Mouse (Mus musculus): ENCODE measurements around the gene Gm10681. TPM values are rescaled to one million over a fixed set of nuclear protein-coding genes. Genes with fewer than 3 reads are reported as not detected.
"Not testable (repeated sequence)": the region's sequence is repeated elsewhere in the genome, so short reads cannot be mapped to it uniquely, and the experiment has no call there.

The Gm10681 gene
- not detected in 2 replicates for polyA plus RNA-seq (2012; rRNA removed)

GRCm38 (mm10) chr3:98588707-98589106 is at the start of gene Gm10681:
Gm10681 (minus strand) TSS chr3:98588807.
- TF ChIP-seq CTCF (IDR thresholded peaks at IDR 0.05; ENCODE audit: borderline replicate concordance, extremely low read depth, insufficient read depth, insufficient read length) (no peak), POLR2A (IDR thresholded peaks at IDR 0.05; ENCODE audit: borderline replicate concordance, extremely low read depth, insufficient read depth, insufficient read length, poor library complexity, severe bottlenecking) (no peak)
- no peak for DNase-seq (ENCODE audit: low read depth)

DNA sequence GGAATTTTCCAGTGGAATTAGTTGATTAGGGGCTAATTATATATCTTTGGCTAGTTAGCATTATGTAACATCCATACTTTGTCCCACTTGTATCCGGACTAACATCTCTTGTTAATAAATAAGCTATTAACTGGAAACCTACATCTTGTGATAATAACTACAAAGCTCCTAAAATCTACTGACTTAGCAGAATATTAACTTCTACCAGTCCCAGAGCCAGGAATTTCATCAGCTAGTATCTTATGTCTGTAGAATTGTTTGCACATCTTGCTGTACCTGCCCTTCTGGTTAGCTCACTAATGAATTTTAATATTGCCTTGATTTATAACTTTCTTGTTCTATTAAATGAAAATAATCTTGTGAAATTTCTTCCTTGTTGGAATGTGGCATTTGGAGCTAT is 46.5 kb upstream of the Gm10681 start:
- no peak for TF ChIP-seq CTCF (IDR thresholded peaks at IDR 0.05; ENCODE audit: borderline replicate concordance, extremely low read depth, insufficient read depth, insufficient read length)
- TF ChIP-seq POLR2A (IDR thresholded peaks at IDR 0.05; ENCODE audit: borderline replicate concordance, extremely low read depth, insufficient read depth, insufficient read length, poor library complexity, severe bottlenecking), result no peak
- no peak for DNase-seq (ENCODE audit: low read depth)

- TF ChIP-seq POLR2A (IDR thresholded peaks at IDR 0.05; ENCODE audit: borderline replicate concordance, extremely low read depth, insufficient read depth, insufficient read length, poor library complexity, severe bottlenecking), result no peak
- no peak for TF ChIP-seq CTCF (IDR thresholded peaks at IDR 0.05; ENCODE audit: borderline replicate concordance, extremely low read depth, insufficient read depth, insufficient read length)
- no peak for DNase-seq (ENCODE audit: low read depth)
Observed at GRCm38 (mm10) chr3:98630152-98630551, 41.5 kb upstream of the Gm10681 start, which contains the start of gene Hsd3b5. Hsd3b5 (minus strand) TSS chr3:98630252.

- DNase-seq (ENCODE audit: low read depth), result no peak
- TF ChIP-seq CTCF (IDR thresholded peaks at IDR 0.05; ENCODE audit: borderline replicate concordance, extremely low read depth, insufficient read depth, insufficient read length), result no peak
Observed at GRCm38 (mm10) chr3:98629633-98630032, 41.0 kb upstream of the Gm10681 start.

- DNase-seq (ENCODE audit: low read depth), result not testable (repeated sequence)
Observed at GRCm38 (mm10) chr3:98616786-98617185, 28.2 kb upstream of the Gm10681 start.

DNA sequence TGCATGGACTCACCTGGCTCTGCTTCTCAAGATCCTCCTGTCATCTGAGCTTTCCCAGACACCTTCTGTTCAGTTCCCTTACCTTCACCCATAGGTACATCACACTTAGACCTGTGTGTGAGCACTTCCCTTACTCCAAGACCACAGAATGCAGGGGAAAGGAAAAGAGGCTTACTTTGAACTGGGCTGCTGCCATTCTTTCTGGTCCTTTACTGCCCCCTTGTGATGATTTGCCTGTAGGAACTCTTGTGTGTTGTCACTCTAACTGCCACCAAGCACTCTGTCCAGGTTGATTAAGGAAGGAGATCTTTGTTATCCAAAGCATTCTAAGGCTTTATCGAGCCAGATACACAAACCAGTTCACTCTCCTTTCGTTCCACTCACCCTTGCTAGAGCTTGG is 27.6 kb upstream of the Gm10681 start:
- not testable (repeated sequence) for DNase-seq (ENCODE audit: low read depth)

DNA sequence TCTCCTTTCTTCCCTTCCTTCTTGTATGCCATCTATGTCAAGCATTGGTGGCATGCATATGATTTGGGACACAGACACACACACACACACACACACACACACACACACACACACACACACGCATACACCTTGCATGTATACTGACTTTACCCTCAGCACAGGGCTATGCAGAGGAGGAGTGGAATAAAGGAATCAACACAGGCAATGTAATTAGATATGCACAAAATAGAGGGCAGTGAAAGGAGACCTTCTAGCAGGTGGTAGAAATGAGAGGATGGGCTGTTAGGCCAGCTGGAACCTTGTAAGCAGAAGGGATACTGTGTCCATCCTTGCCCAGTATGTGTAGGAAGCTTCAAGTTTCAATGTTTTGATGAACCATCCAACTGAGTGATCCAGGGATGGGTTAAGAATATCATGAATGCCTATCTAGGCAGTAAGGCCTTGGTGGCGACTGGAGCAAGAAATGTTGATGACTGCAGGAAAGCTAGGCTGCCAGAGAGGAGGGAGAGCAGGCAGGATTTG is 25.9 kb upstream of the Gm10681 start:
- DNase-seq (ENCODE audit: low read depth), result not testable (repeated sequence)

DNA sequence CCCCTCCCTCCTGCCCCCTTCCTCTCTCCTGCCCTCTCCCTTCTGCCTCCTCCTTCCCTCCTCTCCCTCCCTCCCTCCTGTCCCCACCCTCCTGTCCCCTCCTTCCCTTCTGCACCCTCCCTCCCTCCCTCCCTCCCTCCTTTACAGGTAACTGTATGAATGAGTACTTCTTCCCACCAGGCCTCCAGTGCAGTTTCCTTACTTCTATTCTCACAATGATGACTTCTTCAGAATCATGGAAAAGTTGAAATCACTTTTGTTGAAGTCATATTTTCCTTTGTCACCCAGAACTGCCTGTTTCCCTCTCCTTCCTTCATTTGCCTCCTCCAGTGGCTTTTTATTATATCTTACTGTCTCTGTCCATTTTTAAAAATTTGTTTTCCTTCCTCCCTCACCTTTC is 25.4 kb upstream of the Gm10681 start:
- DNase-seq (ENCODE audit: low read depth), result no peak
- TF ChIP-seq POLR2A (IDR thresholded peaks at IDR 0.05; ENCODE audit: borderline replicate concordance, extremely low read depth, insufficient read depth, insufficient read length, poor library complexity, severe bottlenecking) (no peak), CTCF (IDR thresholded peaks at IDR 0.05; ENCODE audit: borderline replicate concordance, extremely low read depth, insufficient read depth, insufficient read length) (no peak)

DNA sequence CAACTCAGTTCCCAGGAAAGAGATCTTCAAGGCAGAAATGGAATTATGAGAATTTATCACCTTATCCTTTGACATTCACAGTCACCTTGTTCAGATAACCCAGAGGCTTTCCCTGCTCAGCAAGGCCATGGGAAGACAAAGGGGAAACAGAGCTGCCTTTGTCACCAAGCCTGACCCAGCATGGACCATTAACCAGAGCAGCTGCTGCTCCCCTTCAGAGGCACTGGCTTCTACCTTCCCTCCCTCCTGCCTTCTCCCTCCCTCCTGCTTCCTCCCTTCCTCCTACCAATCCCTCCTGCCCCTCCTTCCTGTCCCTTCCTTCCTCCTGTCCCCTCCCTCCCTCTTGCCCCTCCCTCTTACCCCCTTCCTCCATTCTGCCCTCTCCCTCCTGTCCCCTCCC is 24.9 kb upstream of the Gm10681 start:
- DNase-seq (ENCODE audit: low read depth), result not testable (repeated sequence)

GRCm38 (mm10) chr3:98587721-98588120 is 886 bp downstream of the Gm10681 start:
- no peak for DNase-seq (ENCODE audit: low read depth)
- no peak for TF ChIP-seq CTCF (IDR thresholded peaks at IDR 0.05; ENCODE audit: borderline replicate concordance, extremely low read depth, insufficient read depth, insufficient read length)
- no peak for TF ChIP-seq POLR2A (IDR thresholded peaks at IDR 0.05; ENCODE audit: borderline replicate concordance, extremely low read depth, insufficient read depth, insufficient read length, poor library complexity, severe bottlenecking)

GRCm38 (mm10) chr3:98582622-98583021 is 6.0 kb downstream of the Gm10681 start:
- DNase-seq (ENCODE audit: low read depth), result not testable (repeated sequence)

- DNase-seq (ENCODE audit: low read depth), result not testable (repeated sequence)
Observed at GRCm38 (mm10) chr3:98582202-98582601, 6.4 kb downstream of the Gm10681 start.

GRCm38 (mm10) chr3:98581024-98581423 is 7.6 kb downstream of the Gm10681 start:
- DNase-seq (ENCODE audit: low read depth), result peak; percentile 67

GRCm38 (mm10) chr3:98567717-98568116 is 20.9 kb downstream of the Gm10681 start:
- not testable (repeated sequence) for DNase-seq (ENCODE audit: low read depth)

- DNase-seq (ENCODE audit: low read depth), result not testable (repeated sequence)
Observed at GRCm38 (mm10) chr3:98564894-98565293, 23.7 kb downstream of the Gm10681 start.

DNA sequence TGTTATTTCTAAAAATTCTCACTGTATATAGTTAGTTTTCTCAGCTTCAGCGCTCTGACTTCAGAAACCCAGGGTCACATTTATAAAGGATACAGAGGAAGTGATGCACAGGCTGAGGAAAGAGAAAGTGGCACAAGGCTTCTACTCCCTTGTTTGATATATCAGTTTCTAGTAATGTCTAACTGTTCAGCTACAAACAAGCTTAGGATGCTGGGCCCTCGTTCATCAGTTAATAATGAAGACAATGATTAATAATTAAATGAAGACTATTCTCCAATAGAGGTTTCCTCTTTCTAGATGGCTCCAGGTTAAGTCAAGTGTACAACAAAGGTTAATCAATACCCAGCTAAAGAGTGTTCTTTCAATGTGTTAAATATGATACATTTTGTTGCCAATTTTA is 24.8 kb downstream of the Gm10681 start:
- not testable (repeated sequence) for DNase-seq (ENCODE audit: low read depth)

DNA sequence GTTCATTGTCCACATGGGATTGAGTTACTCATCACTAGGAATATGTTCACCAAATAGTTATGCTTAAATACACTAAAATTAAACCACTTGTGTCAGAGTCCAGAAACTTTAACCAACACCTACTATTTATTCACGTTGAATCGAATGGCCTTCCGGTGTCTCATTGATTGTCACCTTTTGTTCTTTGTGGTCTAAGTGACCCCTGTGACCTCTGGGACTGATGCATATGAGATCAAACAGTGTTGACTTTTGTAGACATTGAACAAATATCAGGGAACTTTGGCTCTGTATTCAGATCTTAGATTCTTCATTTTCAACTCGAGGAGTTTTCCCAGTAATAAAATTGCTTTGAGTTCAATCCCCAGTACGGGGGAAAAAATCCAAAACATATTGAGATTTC is 27.9 kb downstream of the Gm10681 start:
- not testable (repeated sequence) for DNase-seq (ENCODE audit: low read depth)

DNA sequence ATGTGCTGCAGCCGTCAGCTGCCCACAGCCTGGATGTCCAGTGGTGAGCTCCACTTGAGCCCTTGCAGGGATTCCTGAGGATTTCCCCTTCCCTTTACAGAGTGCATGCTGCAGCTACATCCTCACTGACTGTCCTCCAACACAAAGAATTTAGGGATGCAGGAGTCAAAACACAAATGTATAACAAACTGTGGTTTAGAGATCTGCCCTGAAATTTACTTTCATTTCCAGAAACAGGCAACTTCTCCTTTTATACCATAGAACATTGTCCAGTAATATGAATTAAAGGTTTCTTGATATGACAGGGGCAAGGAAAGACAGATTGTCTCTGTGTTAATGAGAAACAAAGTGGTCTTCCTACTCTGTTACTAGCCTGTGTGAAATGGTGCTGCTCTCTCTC is 37.8 kb downstream of the Gm10681 start:
- not testable (repeated sequence) for DNase-seq (ENCODE audit: low read depth)

GRCm38 (mm10) chr3:98550215-98550614 is 38.4 kb downstream of the Gm10681 start:
- not testable (repeated sequence) for DNase-seq (ENCODE audit: low read depth)

DNA sequence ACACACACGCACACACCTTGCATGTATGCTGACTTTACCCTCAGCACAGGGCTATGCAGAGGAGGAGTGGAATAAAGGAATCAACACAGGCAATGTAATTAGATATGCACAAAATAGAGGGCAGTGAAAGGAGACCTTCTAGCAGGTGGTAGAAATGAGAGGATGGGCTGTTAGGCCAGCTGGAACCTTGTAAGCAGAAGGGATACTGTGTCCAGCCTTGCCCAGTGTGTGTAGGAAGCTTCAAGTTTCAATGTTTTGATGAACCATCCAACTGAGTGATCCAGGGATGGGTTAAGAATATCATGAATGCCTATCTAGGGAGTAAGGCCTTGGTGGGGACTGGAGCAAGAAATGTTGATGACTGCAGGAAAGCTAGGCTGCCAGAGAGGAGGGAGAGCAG is 40.1 kb downstream of the Gm10681 start:
- DNase-seq (ENCODE audit: low read depth), result not testable (repeated sequence)

DNA sequence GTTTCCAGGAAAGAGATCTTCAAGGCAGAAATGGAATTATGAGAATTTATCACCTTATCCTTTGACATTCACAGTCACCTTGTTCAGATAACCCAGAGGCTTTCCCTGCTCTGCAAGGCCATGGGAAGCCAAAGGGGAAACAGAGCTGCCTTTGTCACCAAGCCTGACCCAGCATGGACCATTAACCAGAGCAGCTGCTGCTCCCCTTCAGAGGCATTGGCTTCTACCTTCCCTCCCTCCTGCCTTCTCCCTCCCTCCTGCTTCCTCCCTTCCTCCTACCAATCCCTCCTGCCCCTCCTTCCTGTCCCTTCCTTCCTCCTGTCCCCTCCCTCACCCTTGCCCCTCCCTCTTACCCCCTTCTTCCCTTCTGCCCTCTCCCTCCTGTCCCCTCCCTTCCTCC is 41.0 kb downstream of the Gm10681 start:
- DNase-seq (ENCODE audit: low read depth), result not testable (repeated sequence)
